Mouse (Mus musculus): ENCODE data around the gene Mpeg1.

The Mpeg1 gene

DNA sequence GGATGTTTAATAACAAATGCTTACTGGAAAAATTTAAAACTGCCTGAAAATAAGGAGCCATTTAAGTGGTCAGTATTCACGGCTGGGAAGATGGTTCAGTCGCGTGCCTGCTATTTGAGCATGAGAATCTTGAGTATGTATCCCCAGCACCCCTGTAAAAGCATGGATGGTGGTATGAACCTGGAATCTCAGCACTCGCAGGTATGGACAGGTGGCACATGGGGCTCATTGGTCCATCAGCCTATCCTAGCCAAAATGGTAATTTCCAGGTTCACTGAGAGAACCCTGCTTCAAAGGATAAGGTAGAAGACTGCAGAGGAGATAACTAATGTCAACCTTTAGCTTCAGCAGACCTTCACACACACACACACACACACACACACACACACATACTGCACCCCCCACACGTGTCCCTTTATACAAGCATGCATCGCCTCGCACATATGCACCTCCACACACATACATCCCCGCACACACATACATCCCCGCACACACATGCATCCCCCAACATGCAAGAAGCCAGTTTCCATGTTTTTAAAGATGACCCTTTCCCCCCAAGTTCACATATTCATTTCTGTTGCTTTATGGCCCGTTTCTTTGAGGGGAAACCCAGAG, 5.1 kb downstream of the Mpeg1 start:
- no peak for DNase-seq (ENCODE audit: low spot score)

DNA sequence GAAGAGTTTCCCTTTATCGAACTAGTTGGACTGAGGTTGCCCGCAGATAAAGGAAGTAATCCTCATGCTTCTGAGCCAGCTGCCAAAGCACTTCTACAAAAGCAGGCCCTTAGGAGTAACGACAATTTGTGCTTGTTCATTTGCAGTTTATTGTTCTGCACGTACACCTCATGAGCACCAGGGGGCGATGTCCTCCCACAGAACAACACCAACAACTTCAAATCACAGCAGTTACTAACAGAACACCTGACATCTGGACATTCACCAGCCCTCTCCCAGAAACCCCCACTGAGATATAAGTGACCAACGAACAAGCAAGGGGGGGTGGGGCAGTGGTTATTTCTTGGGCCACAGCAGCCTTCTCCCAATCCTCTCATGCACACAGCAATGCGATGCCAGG, 5.6 kb downstream of the Mpeg1 start:
- peak; percentile 75 for DNase-seq (ENCODE audit: low spot score)

DNA sequence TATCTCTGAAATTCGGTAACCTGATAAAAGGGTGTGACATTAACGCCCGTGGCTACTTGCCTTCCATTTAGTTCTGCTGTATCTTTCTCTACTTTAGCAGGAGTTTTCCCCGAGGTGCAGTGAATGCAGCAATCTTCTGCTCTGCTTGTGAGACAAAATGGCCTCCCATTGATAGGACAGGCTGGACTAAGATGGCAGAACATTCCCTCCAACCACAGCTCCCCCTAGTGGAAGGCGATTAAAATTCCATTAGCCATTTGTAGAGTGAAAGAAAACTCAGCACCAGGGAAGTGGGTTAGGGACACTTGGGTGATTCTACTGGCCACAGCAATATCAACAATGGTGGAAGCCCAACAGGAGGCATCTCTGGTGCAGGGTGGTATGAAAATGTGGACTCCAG, 6.9 kb downstream of the Mpeg1 start:
- peak; percentile 63 for DNase-seq (ENCODE audit: low spot score)

DNA sequence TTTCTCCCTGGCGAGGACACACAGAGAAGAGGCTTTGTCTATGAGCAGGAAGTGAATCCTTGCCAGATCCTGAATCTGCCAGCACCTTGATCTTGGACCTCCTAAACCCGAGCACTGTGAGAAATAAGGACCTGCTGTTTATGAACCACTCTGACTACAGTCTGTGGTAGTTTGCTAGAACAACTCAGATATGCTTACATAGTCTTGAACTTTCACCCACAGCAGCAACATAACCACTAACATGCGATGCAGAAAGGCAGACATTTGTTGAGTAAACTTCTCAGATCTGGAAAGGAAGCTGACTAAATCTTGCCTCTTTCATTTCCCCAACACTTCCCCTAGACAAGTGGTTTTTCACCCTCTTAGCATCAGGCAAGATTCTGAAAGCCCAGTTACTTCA, 11.3 kb downstream of the Mpeg1 start:
- no peak for DNase-seq (ENCODE audit: low spot score)

DNA sequence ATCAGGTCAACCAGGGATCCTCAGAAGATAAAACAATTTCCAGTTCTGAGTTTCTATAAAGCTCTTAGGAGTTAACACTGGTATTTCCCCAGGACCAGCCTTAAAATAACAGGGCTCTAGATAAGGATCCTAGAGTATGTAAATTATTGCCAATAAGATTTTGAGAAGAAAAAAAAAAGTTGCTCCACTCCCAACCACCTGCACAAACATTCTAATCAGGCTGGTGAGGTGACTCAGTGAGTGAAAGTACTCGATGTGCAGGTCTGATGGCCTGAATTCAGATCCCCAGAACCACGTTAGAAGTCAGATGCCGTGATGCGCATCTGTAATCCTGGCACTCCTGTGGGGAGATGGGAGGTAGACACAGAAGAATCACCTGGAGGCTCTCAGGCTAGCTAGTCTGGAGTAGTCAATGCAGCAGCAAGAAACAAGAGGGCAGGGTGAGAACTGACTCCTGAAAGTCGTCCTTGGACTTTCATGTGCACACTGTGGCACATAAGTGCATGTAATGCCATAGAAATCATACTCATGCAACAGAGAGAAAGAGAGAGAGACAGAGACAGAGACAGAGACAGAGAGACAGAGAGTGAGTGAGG, 11.9 kb downstream of the Mpeg1 start:
- no peak for DNase-seq (ENCODE audit: low spot score)

DNA sequence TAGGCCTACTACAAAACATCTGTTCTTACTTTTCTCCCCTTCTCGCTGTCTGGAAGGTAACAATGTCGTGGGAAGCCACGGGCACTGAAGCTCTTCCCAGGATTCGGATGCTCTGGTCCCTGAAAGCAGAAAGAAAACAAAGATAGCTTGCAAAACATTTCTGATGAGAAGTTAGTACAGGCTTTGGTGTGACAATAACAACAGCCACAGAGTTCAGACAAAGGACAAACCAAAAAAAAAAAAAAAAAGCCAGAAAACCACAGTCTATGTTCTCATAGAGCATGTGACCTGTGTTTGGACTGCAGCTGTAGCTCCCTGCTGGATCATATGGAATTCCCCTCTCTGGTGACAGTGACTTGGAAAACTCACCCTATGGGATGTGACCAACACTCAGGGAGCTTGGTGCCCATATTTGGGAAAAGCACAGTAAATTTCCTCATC, 12.6 kb downstream of the Mpeg1 start:
- DNase-seq (ENCODE audit: low spot score): no peak

DNA sequence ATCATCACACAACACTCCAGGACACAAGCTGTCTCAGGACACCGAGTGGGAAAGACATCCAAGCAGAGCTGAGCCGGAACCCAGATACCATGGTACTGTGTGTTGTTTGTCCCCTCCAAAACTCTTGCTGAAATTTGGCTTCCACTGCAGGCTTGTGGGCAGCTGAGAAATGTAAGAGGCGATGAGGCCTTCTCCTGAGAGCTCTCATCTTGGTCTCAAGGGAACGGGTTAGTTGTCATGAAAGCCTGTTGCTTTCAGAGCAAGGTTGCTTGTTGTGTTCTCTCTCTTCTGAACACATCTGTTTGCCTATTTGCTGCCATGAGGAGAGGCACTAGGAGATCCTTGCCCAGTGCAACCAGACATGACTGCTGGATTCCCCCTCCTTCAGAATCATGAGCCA, 13.4 kb downstream of the Mpeg1 start:
- DNase-seq (ENCODE audit: low spot score): no peak

DNA sequence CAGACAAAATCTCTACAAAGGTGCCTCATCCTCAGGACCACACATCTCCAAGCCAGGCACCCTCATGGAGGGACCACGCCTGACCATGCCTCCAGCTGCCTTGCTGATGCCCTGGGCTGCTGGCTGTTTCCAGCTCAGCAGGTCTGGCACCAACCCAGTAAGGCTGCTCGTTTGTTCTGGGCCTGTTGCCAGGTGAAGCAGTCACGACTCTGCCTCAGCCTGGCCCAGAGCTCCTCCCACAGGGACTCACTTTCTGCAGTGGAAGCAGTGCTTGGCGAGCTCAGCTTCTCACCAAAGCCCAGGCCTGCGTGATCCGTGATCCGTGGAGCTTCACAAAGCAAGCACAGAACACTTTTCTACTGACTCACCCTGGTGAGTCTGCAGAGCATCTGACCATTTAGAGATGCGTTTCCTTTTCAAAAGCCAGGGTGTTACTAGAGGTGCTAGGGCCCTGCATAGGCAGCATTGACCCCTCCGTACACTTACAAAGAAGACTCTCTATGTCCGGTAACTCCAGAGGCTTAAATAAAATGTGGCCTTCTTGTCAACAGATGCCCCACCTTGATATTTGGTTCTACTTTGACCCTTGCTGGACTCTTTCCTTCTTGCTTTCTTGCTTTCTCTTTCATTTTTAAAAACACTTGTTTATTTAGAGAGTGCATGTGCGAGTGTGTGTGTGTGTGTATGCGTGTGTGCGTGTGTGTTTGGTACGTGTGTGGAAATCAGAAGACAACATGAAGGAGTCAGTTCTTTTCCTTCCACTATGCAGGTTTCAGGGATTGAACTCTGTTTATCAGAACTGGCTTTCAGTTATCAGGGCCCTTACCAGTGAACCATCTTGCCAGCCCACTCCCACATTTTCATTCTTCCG, 15.0 kb downstream of the Mpeg1 start:
- no peak for DNase-seq (ENCODE audit: low spot score)

DNA sequence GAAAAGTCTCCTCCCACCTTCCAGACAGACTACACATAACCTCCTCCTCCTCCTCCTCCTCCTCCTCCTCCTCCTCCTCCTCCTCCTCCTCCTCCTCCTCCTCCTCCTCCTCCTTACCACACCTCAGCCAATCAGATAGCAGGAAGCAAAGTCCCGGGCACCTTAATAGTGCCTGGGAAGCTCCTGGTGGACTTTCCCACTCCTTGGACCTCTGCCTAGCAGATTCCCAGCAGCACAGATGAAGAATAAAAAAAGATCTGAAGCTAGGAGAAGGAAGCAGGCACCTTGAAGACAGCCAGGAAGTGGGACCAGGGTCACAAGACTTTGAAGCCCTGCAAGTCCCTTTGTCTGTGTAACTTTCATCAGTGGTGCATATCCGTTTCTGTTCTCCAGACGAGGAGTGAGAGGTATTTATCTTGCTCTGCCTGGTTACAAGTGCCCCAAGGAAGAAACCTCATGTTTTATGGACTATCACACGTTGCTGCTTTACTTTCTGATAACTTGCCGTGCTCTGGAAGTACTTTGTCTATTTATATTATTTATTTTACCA, 16.2 kb downstream of the Mpeg1 start:
- DNase-seq (ENCODE audit: low spot score): no peak

DNA sequence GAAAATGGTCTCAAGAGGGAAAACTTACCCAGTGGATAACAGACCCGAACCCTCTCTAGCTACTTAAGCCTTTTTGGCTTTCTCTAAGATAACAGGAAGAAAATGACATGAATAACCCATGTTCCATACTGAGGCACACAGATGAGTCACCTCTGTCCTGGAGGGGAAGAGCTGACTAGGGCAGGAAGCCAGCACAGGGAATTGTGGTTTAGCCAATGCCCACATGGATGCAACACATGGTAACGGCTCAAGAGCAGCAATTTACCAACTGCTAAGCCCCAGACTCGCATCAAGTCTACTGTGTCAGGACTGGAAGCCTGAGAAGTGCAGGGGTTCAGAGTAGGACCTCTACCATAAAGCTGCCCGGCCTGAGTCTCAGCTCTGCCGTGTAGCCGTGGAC, 17.8 kb downstream of the Mpeg1 start:
- DNase-seq (ENCODE audit: low spot score): no peak

DNA sequence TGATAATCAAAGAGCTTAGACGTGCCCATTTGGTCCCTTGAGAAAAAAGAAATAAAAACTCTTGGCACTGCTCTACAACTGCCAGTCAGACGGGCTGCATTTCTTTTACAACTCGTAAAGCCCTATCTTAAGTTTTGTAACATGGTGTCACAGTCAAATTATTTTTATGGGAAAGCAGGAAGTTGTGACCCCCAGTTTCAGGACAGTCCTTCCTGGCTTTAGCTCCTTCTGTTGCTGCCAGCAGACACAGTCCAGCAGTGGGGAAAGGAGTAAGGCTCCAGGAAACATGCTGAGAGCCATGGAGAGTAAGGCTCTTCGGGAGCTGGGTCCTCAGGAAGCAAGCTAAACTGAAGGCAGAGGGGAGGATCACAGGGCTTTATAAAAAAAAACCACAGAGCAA, 23.2 kb downstream of the Mpeg1 start:
- no peak for DNase-seq (ENCODE audit: low spot score)

DNA sequence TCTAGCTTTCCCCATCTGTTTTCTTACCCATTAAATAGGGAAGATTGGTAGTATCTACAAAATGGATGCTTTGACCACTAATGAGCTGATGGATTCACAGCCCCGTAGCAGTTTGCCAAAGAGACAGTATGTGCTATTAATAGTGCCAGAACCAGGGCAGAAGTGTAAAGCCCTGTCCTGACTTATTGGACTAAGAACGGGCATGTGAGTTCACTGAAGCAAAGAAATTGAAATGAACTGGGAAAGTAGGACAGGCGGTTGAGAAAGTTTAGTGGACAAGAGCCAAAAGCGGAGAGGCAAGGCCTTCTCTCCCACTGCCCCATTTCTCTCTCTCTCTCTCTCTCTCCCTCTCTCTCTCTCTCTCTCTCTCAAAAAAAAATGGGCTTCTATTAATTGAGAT, 23.6 kb downstream of the Mpeg1 start:
- DNase-seq (ENCODE audit: low spot score): no peak

DNA sequence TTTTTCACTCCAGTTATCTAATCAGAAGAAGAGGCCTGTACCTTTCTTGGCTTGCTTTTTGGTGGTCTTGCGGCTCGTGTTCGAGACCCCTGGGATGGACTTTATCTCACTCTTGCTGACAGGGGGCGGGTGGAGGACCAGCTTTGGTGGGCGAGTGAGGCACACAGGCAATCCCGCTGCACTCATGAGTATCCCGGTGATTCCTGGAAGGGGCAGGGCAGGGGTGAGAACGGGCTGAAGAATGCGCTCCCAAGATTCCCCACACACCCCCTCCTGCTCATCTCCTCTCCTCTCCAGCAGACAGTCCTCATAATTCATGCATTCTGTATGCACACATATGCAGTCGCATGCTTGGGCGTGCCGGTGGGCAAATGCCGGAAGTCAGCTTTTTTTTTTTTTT, 24.6 kb downstream of the Mpeg1 start:
- DNase-seq (ENCODE audit: low spot score): no peak

DNA sequence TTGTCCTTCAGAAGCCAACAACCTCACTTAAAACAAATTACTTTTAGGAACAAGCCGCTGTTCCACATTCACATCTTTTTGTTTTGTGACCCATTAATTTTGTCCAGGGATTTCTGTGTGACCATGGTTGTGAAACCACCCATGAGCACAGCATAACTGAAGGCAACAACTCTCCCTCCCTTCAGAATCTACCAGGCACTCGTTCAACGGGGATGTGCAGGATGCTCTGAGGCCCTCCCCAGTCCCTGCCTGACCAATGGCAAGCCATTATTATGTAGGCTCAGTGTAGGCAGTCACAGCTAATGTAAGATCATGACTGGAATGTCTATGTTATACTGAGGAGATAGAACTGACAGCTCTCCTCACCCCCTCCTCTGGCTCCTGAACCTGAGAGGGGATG, 25.1 kb downstream of the Mpeg1 start:
- no peak for DNase-seq (ENCODE audit: low spot score)

DNA sequence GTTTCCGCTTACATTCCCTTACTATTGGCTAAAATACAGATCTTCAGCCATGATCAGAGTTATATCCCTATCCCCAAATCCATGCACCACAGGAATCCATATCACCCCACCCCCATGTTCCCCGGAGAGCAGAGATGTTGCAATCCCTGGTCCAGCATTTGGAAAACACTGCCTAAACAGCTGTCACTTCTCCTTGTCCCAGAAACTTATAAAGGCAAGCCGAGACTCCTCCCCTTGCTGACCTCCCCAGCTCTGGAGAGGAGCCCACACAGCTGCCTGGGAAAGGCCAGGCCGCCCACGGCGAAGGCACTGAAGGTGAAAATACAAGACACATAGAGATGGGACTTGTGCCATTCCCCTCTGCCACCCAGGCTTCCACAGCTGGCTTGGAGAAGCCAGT, 26.3 kb downstream of the Mpeg1 start:
- no peak for DNase-seq (ENCODE audit: low spot score)

DNA sequence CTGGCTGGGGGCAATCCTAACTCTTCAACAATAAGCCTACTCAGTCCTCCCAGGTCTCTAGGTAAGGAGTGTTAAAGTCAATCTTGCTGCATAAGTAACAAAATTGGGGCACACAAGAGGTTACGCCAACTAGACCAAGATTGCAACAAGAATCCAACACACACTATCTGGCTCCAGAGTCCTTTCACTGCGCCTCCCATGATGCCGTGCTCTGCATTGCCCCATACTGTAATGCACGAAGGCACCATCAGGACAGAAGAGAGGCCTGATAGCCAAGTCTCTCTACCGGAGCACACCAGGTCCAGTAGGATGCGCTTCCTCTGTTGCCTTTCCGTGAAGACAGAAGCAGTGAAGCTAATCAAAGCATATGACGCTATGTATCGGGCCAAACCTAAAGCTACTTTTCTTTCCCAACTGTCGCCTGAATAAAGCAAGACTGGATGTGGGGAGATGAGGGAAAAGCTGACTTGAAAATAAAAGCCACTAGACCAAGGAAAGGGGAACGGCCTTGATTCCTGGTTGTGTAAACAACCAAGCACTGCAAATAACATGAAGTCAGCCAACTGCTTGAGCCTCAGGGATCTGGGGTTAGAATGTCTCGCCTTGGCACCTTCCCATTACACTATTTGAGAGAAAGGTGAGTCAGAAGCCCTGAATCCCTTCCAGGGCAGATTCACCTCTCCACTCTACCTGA, 27.1 kb downstream of the Mpeg1 start:
- no peak for DNase-seq (ENCODE audit: low spot score)

DNA sequence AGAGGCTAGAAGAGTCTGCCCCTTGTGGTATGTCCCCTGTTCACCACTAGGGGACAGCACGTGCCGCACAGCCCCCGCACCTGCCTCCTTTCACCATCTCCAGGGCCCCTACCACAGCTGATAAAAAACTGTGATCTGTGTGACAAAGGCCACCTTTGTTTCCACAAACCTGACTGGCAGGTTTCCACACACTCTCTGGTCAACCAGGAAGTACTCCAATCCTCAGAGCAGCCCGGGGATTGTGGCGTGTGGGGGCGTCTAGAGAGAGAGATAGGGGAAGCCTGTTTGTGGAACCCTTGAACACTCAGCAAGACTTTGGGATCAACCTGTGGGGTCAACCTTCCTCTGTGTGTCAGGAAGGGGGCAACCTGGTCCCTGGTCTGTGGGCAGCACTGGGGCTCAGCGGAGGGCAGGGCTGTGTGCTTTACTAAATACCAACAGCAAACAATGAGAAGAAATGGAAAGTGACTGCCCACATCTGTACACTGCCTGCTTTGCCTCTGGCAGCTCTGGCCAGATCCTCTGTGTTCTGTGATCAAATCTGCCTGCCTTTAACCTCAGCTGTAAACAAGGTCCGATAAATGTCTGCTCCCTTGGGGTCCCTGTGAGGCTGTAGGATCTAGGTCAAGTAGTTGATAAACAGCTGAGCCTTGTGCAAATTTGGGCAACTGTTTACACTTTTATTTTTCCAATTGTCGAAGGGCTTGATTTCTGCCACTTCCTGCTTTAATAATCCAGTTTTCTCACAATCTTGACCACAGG, 27.8 kb downstream of the Mpeg1 start:
- peak; percentile 47 for DNase-seq (ENCODE audit: low spot score)

DNA sequence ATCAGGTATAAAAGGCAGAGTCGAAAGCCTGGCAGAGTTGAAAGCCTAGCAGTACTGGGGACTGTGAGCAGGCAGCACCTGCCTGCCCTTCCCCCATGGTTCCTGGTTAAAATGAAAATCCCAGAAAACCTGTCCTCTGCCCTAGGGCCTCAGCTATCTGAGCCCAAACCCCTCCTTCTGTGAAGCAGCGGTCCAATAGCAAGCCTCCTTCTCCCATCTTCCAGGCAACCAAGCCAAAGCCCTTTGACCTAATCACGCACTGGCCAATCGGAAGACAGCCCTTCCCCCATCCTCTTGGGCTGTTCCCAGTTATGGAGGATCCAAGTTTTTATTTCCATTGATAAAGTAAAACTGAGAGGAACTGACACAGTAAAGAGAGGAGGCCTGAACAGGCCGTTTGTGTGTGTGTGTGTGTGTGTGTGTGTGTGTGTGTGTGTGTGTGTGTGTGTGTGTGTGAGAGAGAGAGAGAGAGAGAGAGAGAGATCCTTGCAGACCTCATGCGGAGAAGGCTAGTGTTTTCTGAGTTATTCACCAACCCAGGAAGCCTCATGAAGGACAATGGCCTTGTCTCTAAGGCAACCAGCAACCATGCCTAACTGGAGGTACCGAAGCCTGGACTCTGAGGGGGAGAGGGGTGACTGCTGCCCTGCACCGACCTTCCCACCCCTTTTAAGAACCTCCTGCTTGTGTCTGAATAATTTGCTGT, 28.5 kb downstream of the Mpeg1 start:
- DNase-seq (ENCODE audit: low spot score): peak; percentile 91

DNA sequence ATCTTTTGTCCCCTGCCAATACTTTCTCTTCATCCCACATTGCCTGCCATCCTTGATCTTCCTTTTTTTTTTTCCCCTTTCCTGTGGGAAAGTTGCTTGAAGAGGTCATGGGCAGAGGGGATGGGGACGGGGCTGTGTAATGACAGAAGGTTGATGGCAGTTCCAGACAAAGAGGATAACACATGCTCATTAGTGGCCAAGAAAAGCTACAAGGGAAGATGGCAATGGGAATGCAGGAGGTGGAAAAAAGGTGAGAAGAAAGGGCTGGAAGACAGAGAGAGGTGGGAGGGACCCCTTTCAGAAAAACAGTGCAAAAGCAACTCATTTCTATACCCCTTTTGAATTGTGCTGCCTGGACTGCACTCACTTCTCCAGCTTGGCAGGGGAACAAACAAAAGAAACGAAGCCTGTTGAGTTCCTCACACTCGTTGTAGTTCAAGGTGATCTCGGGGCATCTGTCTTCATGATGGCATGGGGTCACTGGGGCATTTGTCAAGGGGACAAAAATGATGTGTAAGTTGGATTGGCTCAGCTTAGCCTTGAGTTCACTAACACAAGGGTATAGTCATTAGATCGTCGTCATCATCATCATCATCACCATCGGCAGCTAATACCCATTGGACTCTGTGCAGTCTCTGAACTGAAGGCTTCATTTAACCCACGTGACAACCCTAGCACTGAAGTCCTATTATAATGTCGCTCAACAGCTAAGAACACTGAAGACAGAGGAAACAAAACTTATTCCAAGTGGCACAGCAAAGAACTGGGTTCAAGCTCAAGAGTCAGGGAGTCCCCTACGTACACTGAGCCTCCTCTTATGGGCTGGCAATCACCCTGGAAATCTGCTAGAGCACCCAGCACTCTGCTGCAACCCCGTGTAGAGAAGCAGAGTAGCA, 29.3 kb downstream of the Mpeg1 start:
- peak; percentile 68 for DNase-seq (ENCODE audit: low spot score)

DNA sequence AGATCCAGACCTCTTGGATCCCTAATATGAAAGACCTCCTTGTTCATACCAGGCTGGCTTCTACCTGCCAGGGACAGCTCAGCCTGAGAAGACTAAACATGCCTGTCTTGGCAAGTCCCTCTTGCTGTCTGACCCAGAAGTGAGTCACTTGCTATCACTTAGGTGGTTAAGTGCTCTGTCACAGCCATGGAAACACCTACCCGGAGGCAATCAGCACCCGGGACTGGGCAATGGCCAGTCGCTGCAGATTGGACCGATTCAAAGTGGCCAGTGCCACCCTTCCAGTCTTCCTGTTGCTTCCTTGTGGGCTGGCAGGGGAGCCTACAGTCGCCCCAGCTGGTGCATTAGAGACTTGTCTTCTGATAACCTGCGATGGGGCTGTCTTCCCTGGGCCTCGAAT, 31.1 kb downstream of the Mpeg1 start:
- DNase-seq (ENCODE audit: low spot score): no peak

All from embryo, embryonic 10.5 days (tissue).